Mouse (Mus musculus) mouse embryonic stem cell (cell line): Measurements from ENCODE around the gene Tbc1d1.

Source experiments
- in situ Hi-C, 2 experiments: fragments of 300-500 bp; cut with MboI; formaldehyde crosslinking; loops; 1 replicate in 1 of 2; 3 replicates in 1 of 2; pipeline ENCODE4 v1.14.3; 2019 to 2020; ENCODE audit warnings: low sequenced_read_pairs in 2 of 2, low pct_unique_long_range_greater_than_20kb in 1 of 2, mixed read lengths in 1 of 2; ENCODE audit not compliant: unreplicated experiment in 1 of 2

The Tbc1d1 gene

DNA sequence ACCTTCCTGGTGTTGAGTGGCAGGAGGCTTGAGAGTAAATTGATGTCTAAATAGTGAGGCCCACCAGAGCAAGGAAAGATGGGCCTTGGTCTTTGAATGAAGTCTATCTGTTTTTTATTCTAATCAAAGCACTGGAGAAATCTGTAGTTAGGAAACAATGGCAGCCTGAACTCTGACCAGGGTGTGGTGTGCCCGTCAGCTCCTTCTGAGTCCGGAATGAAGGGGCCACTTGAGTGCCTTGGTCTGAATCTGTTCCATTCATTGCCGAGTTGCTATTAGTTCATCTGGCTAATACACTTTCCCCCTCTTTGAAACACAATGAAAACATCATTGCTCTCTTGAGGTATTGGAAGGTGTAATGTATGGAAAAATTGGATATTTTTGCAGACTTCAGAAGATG is 98.2 kb downstream of the Tbc1d1 start:
- in situ Hi-C loops: loop anchor here in 1 of 2 experiments (25.0 kb wide), 1 partner anchor 342 kb away; no protein-coding TSS in a partner anchor

DNA sequence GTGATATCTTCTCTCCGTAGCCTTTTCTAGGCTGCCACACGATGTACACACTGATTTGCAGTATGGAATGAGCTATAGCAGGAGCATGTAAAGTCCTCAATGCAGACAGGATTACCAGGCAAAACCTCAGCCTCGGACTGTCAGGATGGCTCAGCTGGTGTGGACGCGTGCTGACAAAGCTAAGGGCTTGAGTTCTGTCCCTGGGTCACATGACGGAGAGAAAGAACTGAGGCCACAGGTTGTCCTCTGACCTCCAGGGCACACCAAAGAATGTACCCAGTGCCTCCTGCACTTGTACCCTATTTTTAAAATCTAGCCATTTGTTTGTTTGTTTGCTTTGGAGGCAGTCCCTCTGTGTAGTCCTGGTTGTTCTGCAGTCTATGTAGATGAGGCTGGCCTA is 98.9 kb downstream of the Tbc1d1 start:
- in situ Hi-C loops: loop anchor here in 1 of 2 experiments (25.0 kb wide), 1 partner anchor 343 kb away; no protein-coding TSS in a partner anchor

DNA sequence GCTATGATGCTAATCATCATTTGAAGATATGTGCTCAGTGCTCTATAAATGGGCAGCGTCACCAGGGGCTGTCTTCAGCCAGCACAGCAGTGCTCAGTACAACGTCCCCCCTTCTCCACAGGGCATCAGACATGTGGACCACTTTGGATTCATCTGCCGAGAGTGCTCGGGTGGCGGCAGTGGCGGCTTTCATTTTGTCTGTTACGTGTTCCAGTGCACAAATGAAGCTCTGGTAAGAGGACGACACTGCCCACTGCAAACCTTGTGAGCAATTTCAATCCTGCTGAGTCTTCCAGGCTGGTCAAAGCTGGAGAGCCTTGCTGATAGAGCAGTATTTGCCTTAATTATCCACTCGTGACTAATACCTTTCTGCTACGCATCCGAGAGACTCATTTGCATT is 107.2 kb downstream of the Tbc1d1 start:
- in situ Hi-C loops: loop anchor here in 1 of 2 experiments (25.0 kb wide), 1 partner anchor 351 kb away; no protein-coding TSS in a partner anchor

DNA sequence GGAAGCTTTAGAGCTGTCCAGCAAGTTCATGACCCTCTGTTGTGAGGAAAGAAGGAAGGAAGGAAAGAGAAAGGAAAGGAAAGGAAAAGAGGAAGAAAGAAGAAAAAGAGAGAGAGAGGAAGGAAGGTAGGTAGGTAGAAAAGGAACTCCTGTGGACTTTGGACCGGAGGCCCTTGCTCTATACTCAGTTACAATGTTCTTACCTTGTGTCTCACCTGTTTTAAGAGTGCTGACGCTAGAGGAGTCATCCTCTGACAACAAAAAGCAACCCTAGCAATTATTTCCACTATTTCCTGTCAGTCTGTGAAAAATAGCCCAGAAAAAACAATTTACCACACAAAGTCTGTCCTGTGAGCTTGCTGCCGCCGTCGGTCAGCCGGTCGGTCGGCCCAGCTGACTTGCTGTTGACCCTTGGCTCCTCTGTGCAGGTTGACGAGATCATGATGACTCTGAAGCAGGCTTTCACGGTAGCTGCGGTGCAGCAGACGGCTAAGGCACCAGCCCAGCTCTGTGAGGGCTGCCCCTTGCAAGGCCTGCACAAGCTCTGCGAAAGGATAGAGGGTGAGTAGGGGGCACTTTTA is 107.9 kb downstream of the Tbc1d1 start:
- in situ Hi-C loops: loop anchor here in 1 of 2 experiments (25.0 kb wide), 1 partner anchor 352 kb away; no protein-coding TSS in a partner anchor

DNA sequence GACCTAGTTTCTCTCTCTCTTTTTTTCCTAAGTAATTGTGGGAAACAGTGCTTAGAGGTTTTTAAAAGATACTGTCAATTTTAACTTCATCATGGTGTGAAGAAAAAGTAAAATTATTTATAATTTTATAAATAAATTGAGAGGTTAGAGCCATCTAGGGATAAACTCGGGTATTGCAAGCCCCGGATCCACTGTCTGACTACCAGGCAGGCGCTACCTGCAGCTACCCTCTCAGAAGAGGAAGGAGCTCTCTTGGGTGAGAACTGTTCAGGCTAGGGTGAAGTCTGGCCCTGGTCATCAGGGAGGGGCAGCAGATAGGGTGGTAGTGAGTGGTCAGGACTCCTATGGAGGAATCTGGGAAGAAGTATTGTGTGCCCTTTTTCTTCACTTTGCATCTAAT is 109.0 kb downstream of the Tbc1d1 start:
- in situ Hi-C loops: loop anchor here in 1 of 2 experiments (25.0 kb wide), 1 partner anchor 353 kb away; no protein-coding TSS in a partner anchor

DNA sequence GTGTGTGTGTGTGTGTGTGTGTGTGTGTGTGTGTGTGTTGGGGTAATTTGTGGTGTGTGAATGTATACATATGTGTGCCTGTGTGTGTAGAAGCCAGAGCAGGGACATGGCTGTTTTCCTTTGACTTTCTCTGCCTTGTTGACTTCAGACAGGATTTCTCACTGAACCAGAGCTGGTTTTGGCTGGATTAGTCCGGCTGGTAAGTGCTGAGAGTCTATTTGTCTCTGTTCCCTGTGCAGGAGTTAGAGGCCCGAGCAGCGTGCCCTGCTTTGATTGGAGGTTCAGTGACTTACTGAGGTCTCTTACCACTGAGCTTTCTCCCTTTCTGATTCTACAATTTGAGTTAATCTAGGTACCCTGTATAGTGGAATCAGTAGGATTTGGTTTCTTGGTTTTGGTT is 109.8 kb downstream of the Tbc1d1 start:
- in situ Hi-C loops: loop anchor here in 1 of 2 experiments (25.0 kb wide), 1 partner anchor 354 kb away; no protein-coding TSS in a partner anchor

DNA sequence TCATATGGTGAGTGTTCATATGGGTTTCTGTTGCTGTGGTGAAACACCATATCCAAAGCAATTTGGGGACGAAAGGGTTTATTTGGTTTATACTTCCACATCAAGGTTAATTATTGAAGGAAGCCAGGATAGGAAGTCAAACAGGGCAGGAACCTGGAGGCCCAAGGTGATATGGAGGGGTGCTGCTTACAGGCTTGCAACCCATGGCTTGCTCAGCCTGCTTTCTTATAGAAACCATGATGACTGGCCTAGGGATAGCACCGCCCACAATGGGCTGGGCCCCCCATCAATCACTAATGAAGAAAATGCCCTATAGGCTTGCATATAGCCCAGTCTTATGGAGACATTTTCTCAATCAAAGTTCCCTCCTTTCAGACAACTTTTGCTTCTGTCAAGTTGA is 110.4 kb downstream of the Tbc1d1 start:
- in situ Hi-C loops: loop anchor here in 1 of 2 experiments (25.0 kb wide), 1 partner anchor 354 kb away; no protein-coding TSS in a partner anchor

DNA sequence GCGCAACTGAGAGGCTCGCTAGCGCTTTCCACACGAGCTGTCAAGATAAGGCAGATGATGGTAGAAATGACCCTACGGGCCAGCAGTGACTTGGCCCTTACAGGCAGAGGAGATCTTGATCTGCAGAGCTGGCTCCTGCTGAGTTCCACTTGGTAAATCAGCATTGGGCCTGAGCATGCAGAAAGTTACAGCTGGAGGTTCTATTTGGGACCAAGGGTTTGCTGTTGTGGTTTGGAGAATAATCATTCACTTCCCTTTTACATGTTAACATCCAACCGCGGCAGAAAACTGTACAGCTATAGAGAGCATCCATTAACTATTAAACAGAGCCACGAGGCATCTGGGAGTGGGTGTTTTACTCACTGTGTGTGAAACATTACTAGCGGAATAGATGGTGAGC is 111.2 kb downstream of the Tbc1d1 start:
- in situ Hi-C loops: loop anchor here in 1 of 2 experiments (25.0 kb wide), 1 partner anchor 355 kb away; no protein-coding TSS in a partner anchor

DNA sequence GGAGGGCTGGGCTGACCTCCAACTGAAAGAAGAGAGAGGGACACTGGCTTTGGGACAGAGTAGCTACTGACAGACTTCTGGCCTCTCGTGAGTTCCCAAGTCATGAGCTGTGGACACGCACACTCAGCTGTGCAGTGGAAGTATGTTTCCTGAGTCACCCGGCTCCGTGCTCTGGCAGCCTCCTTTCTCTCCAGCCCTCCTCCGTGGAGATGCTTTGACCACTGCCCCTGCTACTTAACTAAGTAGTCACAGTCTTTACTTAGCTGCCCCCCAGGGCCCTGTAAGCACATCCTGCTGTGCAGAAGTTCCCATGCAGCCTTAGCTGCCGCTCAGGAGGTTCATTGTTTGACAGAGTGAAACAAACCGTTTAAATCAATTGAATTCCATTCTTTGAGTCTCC is 113.6 kb downstream of the Tbc1d1 start:
- in situ Hi-C loops: loop anchor here in 1 of 2 experiments (25.0 kb wide), 1 partner anchor 357 kb away; no protein-coding TSS in a partner anchor

DNA sequence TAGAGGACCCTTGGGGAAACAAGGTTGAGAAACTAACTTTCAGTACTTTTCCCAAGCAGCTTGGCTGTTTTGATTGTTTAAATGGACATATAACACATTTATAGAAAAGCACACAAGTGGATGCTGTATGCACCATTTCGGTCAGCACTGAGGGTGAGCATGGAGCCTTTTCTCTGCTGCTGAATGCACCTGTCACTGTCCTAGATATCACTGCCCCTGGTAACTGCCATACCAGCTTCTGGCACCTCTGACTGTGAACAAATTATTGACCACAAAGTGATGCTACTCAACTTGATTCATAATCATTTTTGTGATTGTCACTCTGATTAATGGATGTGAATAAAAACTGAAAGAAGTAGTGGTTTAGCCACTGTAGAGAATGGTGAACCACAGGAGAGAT is 117.4 kb downstream of the Tbc1d1 start:
- in situ Hi-C loops: loop anchor here in 1 of 2 experiments (25.0 kb wide), 1 partner anchor 361 kb away; no protein-coding TSS in a partner anchor

DNA sequence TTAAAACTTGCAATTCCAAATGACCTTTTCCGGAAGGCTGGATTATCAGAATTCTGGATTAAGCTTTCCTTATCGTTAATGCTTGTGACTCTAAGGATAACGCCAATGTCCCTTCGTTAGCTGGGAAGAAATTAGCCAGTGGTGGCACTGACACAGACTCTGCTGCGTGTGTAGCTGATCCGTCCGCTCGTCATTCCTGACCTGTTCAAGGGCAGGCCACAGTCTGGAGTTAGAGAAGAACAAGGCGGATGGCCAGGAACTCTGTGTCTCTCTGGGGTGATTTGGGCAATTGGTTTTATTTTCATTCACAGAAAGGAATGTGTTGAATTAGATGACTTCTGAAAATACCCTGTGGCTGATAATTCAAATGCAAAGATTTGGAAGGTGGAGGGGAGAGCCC is 118.2 kb downstream of the Tbc1d1 start:
- in situ Hi-C loops: loop anchor here in 1 of 2 experiments (25.0 kb wide), 1 partner anchor 362 kb away; no protein-coding TSS in a partner anchor

DNA sequence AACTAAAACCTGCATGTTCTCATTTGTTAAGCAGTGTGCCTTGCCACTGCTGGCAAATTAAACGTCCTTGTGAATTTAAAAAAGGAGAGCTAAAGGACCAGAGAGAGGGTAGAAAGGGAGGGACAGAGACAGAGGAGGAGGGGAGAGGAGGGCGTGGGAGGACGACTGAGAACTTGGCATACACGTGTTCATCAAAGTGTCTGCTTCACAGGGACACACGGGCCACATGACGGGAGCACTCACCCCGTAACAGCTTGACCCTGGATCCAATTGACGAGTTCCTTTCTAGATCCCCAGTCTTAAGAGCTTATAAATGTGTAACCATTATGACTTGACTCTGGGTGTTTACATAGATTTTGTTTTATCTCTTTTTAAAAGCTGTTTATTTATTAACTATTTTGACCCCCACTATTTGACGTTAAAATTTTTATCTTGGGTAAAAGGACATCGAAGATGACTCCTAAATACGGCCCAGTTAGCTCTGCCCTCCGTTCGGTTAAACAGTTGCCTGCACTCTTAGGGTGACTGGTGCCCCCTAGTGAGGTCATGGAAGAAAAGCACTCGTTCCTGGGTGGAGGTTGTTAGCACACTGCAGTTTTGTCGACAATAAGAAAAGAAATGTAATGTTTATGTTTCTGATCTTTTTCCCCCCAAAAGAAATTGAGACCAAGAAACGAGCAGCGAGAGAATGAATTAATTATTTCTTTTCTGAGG is 118.8 kb downstream of the Tbc1d1 start:
- in situ Hi-C loops: loop anchor here in 1 of 2 experiments (25.0 kb wide), 1 partner anchor 363 kb away; no protein-coding TSS in a partner anchor

DNA sequence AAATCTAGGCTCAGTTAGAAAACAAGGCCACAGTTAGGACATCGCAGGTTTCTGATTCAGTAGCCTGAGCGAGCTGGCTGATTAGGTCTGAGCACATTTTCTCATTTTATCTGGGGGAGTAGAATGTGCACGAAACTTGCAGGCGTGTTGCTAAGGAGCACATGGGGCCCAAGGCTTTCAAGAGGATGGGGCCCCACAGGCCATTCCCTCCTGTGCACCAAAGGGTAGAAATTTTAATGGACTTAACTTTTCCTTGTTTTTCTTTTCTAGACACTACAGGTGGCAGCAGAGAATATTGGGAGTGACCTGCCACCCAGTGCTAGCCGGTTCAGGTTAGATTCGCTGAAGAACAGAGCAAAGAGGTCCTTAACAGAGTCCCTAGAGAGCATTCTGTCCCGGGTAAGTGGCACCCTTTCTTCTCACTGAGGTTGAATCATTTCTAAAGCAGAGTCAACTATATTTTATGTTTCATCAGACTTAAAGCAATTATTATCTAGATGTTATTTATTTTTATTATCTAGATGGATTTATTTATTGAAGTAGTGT is 121.6 kb downstream of the Tbc1d1 start:
- in situ Hi-C loops: no loop called here

DNA sequence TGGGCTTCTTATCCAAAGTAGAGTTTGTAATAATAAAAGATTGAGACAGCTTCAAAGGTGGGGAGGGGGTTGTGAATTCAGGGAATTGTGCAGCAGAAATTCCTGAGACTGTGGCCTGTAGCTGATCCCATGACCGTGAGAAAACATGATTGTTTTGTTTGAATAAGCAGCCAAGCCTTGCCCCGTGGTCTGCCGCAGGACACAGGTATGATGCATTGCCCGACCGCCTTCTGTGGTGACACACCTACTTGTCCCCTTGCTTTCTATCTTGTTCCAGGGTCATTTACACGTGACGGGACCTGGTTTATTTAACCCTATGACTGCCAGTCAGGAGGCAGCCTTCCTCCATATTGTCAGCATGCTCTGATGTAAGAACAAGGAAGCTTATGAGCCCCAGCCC is 123.6 kb downstream of the Tbc1d1 start:
- in situ Hi-C loops: no loop called here

DNA sequence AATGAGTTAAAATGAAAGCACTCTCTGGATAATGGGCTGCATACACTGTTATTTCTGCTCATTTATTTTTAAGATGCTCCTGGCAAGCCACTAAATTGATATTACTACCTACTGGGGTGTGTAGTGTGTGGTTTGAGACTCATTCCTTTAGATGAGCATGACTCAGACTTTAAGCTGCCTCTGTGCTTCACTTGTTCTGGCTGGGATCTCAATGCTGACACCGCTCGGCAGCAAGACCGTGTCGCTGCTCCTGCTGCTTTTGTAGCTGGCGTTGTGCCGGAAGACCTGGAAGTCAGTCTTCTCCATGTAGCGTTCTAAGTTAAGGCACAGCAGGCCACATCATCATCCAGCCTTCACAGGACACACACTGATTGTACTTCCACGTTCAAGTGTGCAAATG is 124.1 kb downstream of the Tbc1d1 start:
- in situ Hi-C loops: no loop called here

DNA sequence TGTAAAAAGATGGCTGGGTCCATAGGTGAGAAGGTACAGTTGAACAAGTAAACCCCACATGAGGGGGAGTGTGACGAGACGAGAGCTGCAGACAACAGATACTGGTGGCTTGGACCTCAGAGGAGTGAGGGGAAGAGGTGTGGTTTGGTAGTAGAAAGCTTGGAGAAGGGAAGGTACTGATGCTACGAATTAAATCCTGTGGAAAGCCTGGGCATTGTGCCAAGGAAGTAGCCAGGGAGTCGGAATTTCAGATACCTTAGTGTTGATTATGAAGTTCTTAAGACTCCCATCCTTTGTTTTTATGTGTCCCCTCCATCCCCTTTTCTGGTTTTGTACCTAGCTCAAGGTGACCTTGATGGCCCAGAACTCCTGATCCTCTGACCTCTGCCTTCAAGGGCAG is 124.5 kb downstream of the Tbc1d1 start:
- in situ Hi-C loops: no loop called here

DNA sequence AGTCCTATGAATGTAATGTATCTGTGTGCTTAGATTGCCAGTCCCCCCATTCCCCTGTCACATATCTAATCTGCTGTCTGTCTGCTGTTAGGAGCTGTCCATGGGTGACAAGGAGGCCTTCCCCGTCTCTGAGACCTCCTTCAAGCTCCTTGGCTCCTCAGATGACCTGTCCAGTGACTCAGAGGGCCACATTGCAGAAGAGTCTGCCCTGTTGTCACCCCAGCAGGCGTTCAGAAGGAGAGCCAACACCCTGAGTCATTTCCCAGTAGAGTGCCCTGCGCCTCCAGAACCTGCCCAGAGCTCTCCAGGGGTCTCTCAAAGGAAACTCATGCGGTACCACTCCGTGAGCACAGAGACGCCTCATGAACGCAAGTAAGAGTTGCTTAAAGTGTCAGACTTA is 125.6 kb downstream of the Tbc1d1 start:
- in situ Hi-C loops: no loop called here

DNA sequence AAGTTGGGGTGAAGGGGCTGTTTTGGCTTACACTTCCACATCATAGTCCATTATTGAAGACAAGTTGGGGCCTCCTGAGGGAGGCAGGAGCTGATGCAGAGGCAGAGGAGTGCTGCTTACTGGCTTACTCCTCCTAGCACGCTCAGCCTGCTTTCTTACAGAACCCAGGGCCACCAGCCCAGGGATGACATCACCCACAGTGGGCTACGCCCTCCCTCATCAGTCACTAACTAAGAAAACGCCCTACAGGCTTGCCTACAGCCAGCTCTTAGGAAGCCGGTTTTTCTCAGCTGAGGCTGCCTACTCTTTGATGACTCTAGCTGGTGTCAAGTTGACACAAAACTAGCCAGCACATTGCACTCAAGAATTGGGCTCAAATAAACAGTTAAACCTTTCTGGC is 126.5 kb downstream of the Tbc1d1 start:
- in situ Hi-C loops: no loop called here

DNA sequence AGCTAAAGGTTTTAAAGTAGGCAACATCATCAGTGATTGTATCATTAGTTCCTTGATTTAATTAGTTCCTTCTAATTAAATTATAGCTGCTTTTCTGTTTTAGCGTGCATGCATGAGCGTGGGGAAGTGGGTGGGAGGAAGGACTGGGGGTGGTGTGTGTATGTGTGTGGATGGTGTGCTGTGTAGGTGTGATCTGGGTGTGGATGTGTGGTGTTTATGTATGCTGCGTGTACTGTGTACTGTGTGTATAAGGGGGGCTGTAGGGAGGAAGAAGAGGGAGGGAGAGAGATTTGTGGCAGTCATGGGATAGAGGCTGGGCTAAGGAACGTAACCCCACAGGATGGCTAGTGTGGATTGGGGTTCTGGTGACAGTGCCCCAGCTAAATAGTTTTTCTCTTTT is 129.2 kb downstream of the Tbc1d1 start:
- in situ Hi-C loops: no loop called here
